Mouse (Mus musculus) kidney, adult 18-20 months (tissue): ENCODE results near the gene Slc44a1.
A peak's percentile ranks its signal among the peaks of the same experiment; 100 is the strongest.

ENCODE experiments used
- DNase-seq: peaks from one replicate; pipeline ENCODE4 v3.0.0; 2021

Slc44a1 gene

DNA sequence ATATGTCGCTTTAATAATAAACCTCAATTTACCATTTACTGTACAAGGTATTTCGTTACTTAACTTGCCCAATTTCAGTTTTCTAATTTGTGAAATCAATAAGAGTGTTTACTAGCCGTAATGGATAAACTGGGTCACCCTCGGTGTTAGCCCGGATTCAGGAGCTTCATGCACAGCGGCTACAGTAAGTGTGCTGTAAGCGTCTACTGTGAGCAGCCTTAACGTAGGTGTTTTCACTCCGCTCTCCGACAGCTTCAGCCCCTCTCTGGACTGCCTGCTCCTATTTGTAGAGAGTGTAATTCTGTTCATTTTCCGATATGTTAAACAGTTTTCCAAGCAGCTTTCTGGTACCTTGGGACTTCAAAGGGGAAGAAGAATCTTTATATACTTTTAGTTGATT lies 99.7 kb downstream of the Slc44a1 start:
- no peak for DNase-seq

DNA sequence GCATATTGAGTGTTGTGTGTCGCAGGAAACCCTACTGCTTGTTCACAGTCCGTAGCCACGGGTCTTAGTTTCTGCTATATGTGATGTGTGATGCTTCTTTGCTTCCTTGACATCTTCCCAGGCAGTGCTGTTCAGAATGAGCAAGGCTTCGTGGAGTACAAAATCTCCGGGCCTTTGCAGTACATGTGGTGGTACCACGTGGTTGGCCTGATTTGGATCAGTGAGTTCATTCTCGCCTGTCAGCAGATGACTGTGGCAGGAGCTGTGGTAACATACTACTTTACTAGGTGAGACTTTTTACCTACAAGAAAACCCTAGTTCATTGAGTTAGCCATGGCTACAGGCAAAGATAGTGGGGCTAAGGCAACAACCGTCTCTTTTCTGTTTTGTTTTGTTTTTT lies 103.2 kb downstream of the Slc44a1 start:
- DNase-seq: peak; percentile 40

DNA sequence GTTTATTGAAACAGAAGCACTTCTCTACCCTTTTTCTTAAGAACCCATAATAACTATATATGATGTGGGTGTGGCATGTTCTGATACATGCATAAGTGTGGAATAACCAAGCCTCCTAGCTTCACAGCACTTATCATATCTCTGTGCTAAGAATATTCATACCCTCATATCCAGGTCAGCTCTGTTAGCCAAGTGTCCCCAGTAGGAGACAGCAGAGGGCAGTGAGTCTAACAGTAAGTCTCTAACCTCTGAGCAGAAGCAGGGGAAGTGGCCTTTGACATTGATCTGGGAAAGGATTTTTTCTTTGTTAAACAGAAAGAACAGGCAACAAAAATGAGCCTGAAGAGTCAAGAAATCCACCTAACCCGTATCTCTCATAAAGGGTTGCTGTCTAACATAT lies 104.7 kb downstream of the Slc44a1 start:
- DNase-seq: no peak

DNA sequence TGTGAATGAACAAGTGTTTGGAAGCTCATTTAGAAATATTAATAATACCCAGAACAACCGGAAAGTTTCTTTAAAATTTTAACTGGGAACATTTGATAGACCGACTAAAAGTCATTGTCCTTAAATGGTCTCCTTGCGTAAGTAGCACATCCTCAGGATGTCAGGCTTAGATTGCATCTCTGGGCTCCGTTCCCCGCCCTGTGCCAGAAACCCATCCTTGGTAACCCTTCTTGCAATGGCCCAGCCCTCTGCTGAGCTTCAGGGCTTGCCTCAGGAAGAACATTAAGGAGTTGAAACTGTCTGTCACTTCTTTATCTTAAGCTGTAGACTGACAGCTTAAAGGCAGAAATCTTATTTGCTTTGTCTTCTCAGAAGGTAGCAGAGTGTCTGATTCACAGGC lies 107.2 kb downstream of the Slc44a1 start:
- DNase-seq: no peak

DNA sequence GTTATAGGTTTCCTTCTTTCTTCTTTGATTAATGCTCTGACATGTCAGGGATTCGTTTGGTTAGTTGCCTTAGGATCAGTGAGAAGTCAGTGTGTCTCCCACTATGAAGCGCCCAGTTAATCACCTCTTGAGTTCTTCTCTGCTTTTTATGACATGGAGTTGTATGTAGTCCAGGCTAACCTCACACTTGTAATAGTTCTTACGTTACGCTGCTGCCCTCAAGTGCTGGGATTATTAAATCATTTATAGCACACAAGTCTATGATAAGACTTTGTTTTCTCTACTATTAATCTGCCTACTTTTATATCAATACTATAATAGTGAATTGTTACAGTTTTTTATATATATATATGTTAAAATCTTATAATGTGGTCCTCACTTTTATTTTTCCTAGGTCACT lies 109.2 kb downstream of the Slc44a1 start:
- DNase-seq: no peak

DNA sequence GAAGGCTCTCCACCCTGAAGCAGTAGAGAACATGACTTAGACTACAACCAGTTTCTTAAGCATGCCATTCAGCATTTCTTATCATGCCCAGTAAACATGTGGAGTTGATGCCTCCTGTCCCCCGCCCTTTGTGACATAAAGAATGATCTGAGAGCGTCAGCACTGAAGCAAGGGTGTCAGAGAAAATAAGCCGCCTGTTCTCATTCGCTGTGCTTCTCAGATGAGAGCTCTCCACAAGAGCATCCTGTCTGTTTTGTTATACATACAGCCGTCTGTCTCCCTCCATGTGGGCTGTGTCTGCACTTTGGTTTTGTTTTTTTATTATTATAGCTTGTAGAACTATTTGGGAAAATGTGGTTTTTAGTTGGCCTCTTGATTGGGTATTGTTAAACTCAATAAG lies 124.4 kb downstream of the Slc44a1 start:
- no peak for DNase-seq

DNA sequence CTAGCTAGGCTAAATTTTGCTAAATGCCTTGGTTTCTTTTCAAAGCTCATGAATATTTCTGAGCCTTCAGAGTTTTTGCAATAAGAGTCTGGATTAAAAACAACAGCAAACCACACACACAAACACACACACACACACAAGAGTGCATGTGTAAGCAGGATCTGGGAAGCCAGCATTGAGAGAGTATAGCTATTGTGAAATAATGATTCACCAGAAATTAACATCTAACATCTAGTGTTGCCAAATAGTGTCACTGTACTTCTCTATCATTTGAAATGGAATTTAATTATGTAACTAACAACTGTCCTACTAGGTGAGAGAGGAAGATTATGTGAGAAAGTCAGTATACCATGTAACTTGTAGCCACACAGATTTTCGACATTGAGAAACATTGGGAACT lies 126.9 kb downstream of the Slc44a1 start:
- no peak for DNase-seq

DNA sequence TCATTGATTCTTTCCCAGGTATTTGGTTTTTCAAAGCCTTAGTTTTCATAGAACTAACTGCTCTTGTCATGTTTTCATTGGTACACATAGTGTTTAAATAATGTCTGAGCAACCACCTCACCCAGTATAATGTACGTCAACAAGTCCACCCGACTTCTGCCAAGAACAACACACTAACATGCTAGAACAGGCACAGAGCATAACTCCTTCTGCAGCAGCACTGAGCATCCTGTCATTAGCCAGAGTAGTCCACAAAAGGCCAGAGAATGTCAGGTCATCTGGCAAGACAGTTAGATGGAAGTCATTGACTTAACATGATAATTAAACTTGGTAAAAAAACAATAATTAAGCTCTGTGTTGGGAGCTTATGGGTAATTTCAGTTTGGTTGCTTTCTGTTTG lies 135.3 kb downstream of the Slc44a1 start:
- DNase-seq: no peak

DNA sequence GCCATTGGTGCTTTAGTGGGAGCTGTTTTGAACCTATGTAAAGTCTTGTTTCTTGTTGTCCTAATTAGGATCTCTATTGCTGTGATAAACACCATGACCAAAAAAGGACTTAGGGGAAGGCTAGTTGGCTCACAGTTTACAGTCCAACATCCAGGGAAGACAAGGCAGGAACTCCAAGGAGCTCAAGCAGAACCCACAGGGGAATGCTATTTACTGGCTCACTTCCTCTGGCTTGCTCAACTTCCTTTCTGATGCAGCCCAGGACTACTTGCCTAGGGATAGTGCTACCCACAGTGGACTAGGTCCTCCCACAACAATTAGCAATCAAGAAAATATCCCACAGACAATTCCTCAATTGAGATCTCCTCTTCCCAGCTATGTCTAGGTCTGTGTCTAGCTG lies 147.5 kb downstream of the Slc44a1 start:
- no peak for DNase-seq

DNA sequence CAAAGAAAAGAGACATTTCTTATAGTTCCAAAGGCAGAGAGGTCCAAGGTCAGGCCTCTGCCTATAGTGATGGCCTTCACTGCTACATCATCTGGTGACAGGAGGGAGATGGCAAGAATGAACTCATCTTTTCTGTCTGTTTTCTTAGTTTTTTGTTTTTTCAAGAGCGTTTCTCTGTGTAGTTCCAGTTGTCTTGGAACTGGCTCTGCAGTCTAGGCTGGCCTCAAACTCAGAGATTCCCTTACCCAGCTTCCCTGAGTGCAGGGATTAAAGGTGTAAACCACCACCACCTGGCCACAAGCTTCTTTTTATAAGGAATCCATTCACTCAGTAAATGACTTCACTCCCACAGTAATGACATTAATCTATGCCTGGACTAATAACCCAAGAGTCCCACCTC lies 148.7 kb downstream of the Slc44a1 start:
- DNase-seq: no peak

DNA sequence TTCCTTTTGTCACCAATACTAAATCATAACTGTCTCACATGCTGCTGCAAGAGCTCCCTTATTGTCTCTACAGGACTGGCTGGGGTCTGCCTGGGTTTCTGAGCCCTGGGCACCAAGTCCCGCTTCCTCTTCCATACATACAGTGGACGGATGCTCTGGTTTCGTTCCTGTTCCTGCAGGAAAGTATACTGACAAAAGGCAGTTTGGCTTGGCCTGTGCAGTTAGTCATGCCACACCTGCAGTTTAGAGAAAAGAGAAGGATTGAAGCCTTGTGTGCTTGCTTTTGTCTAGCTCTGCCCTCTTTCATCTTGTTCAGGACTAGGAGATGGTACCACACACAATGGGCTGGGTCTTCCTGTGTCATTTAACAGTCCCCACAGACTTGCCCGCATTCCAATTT lies 149.3 kb downstream of the Slc44a1 start:
- no peak for DNase-seq

DNA sequence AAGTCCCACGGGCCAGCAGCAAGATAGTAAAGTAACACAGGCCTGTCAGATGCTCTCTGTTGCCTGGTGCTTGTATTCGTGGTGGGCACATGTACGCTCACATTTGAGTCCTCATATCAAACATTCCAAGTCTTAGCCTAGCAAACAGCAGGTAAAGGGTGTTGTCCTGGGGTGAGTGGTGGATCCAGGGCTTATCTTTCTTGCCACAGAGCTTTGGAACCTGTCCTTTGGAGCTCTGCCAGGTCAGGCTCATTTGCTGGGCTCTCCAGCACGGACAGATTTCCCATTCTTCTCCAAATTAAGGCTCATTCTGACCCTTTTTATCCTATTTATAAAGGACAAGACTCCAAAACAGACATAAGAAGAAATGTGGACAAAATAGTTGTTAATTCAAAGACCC lies 149.9 kb downstream of the Slc44a1 start:
- DNase-seq: no peak

DNA sequence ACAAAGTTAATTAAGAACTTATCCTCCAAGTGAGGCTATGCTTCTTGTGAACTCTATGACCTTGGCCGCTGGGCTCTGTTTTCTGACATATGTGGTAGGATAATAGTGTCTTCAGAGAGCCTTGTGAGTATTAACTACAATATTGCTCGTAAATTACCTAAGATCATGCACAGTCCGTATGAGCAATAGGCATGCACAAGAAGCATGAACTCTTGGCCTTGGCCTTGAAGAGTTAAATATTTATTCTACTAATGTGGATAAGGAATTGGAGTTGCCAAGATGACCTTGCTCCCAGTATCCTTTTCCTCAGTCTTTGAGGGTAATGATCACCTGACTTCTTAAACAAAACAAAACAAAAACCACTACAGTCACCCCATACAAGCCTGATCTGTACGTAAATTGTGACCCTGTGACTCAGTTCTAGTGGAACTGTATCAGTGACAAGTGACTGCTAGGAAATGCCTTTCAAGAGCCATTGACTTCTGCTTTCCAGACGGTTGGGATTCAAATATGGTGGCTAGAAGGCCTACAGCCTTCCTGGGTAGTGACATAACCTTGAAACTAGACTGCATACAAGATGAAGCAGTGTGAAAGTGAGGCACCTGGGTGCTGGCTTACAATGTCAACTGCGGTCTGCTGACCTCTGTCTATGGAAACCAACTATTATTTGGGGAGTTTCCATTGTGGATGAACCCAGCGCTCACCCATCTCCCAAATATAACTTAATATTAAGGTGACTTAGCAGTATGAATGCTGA lies 150.7 kb downstream of the Slc44a1 start:
- DNase-seq: no peak

DNA sequence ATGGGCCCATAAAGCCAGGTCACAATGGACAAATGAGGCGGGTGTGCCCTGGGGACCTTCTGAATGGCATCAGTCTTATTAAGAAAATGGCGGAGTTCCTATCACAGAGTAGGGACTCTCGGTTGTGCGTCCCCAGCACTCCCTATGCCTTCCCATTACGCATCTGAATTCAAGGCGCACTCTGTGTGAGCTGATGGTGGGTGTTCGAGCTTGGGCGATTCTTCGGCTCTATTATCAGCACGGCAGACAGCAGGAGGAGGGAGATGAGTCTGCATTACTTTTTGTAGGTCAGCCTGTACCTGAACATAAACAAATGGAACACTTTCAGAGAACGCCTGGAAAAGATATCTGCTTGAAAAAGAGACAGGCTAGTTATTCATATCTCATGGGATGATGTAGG lies 151.3 kb downstream of the Slc44a1 start:
- no peak for DNase-seq

DNA sequence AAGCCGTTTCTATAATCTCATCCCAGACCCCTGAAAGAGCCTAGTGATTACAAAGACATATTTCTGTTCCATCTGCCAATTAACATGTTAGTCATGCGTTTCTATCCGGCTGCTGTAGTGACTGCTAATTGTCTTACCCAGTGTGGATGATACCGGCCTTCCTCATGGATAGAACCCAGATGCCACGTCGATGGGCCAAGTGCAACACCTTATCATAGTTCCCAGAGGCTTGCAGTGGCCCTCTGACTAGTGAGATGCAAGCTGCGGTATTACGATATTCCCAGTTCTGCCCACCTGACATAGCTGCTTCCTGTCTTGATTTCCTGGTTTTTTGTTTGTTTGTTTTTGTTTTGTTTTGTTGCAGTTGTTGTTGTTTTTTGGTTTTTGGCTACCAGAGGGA lies 151.7 kb downstream of the Slc44a1 start:
- peak; percentile 20 for DNase-seq

DNA sequence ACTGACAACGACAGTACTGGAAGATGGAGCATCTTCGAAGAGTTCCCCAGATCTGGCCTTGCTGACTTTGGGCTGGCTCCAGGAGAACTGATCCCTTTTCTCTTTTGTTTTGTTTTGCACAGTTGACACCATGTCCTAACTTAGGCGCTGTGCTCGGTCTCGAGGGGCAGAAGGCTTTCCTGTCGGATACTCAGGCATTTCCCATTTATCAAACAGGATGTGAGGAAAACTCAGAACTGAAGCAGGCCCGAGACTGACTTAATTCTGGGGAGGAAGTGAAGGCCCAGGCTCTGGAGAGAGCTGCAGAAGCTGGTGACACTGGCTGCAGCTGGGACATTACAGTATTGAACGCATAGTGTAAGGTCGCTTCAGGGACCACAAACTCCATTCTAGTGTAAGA lies 152.2 kb downstream of the Slc44a1 start:
- DNase-seq: peak; percentile 47

DNA sequence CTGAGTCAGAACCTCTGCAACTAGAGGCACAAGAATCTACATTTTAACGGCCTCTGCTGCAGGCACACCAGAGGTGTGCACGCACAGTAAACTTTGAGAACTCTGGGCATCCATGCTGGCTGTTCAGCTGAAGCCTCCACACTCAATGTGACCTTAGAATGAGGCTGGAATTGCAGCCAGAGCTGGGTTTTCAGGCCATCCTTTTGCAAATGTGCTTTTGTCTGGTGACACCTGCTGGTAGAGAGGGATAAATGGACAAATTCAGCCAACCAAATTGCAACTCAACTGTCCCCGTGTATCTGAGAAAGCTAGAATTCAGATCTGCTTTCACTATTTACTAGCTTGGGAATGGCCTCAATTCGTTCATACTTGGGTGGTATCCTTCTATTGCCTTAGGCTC lies 154.0 kb downstream of the Slc44a1 start:
- peak; percentile 56 for DNase-seq

DNA sequence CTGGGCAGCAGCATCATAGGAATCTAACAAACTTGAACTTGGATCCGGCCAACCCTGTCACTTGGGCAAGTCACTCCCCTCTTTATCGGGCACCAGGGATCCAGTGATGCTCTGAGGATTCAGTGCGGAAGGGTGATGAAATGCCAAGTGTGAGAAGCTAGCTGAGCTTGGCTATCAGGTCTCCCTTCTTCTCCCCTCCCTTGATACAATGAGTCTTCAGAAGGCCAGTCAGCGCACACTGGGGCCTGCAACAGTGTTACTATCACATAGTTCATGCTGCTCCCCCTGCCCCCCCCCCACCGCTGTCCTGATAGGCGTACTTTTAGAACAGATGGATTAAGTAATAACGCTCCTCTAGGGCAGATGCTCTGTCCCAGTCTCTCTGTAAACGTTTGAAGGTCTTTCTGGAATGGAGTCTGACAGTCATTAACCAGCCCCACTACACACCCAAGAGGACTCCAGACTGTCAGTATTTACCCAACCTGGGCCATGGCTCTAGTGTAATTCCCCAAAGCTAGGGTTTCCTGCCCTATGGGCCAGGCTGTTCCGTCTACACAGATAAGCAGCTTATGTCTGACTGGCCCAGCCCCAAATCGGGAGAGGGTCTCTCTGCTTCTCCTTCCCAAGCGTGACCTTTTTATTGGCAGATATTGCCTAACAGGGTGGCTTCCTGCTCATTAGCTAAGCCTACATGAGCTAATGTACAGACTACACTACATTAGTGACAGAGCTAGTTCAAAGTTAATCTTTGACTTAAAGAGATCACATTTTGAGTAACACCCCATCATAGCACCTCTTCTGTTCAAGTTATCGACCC lies 155.2 kb downstream of the Slc44a1 start:
- DNase-seq: no peak

DNA sequence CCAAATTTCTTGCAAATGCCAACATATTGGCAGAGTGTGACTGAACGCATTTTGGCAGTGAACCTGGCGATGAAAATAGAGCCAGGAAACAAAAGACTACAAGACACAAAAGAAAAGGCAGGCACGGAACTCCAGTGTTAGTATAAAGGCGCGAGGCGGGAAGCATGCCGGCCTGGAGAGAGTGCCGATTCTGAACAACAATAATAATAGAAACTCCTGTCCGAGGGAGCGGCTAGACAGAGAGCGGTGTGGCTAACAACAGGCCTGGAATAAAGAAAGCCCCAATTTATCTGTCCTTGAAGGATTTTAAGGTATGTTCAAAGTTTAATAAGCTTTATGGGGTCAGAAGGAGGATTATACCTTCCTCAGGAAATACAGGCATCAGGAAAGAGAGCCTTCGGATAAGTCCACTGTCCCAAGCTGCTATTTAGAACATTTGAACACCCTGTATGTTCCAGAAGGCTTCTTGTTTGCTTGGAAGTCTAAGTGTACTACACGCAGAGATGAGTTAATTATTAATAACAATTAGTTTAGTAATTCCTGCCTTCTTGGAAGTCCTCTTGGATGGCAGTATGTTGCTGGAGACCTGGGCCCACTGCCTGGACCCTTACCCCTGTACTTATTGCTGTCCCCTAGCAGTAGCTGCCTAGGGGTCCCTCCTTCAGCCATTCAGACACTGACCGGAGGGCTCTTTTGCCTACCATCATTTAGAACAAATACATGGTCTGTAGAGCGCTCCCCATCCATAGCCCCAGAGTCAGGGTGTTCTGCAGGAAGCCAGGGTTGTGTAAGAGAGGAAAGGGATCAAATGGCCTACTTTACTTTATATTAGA lies 156.1 kb downstream of the Slc44a1 start:
- no peak for DNase-seq

DNA sequence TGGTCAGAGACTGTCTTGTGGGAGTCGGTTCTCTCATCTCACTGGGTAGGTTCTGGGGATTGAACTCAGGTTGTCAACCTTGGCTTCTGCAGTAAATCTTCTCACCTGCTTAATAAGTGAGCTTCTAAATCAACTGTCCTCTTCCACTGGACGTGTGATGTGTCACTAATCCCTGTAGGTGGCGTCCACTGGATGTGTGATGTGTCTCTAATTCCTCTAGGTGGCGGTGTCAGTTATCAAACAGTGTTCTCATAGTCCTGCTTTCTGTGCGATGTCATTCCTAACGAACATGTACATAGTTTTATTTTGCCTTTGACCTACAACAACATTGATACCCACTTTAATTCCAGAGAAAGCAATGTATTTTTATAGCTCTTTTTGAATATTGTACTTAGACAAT lies 160.2 kb downstream of the Slc44a1 start:
- DNase-seq: no peak

DNA sequence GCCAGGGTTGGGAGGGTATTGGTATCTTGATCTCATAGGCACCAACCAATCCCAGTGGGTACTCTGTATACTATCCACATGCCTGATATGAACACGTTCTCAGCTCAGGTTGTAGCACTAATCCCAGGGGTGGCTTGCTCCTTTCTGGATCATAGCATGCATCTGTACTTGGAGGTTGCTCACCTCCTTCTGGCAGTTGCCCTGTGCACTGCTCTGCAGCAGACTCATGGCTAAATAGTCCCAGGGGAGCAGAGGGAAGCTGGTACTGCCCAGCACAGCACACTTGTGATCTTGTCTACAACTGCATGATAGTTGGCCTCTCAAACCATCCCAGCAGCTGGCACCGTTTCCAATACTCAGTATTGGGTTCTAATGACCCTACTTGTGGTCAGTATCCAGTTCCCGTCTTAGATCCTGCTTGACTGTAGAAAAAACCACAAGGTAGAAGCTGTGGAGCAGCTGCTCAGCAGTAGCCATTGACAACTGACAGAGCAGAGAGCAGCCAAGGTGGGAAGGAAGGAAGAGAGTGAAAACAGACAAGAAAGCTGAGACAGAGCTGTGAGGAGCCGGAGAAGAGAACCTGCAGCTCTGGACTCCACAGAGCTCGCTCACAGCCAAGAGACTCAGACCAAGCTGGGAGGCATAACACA lies 174.5 kb downstream of the Slc44a1 start:
- no peak for DNase-seq

DNA sequence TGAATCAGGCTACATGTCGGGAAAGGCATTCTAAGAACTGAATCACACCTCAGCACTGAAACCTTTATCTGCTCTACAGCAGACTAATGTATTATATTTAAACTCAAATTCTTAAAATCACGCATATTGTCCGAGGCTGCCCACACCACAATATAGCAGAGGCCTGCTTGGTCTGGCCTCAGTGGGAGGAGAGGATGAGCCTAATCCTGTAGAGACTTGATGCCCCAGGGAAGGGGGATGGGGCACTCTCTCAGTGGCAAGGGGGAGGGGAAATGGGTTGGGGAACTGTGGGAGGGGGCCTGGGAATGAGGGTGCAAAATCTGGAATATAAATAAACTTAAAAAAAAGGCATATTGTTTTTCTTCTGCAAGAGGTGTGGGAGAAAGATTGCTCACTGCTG lies 177.8 kb downstream of the Slc44a1 start:
- no peak for DNase-seq

DNA sequence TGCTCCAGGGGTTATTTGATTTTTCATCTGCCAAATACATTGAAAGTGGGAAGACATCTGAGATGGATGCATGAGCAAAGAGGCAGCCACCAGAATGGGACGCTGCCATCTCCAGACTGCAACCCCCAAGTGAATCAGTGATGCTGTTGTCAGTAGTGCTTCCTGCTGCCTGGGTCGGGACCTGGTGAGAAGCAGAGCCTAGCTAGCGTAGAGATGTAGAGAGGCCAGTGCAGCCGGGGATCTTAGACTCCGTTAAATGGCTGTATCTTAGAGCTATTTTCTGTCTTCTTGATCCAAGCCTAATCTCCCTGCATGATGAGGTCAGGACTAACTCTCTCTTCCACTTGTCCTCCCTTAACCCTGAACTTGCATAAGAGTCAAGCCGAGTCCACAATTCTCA lies 179.9 kb downstream of the Slc44a1 start:
- no peak for DNase-seq
